Mouse (Mus musculus) MEL (cell line): ENCODE data around the gene Ddhd1.

Experiments used
- TCF12 ChIP-seq: IDR thresholded peaks from 2 replicates; pipeline ENCODE4 v1.6.1; 2014; ENCODE audit warnings: low read depth, mild to moderate bottlenecking, inconsistent platforms, low read length, improper control_type of control experiment, moderate library complexity
- ZKSCAN1 ChIP-seq: IDR thresholded peaks from 2 replicates; pipeline ENCODE4 v1.6.1; 2012; ENCODE audit warnings: low read depth, mild to moderate bottlenecking, inconsistent platforms, low read length, improper control_type of control experiment, moderate library complexity

- TF ChIP-seq ZKSCAN1, result no peak
- TF ChIP-seq TCF12, result no peak
Observed at GRCm38 (mm10) chr14:45629938-45630337, 28.0 kb downstream of the Ddhd1 start.
